Mouse (Mus musculus): Measurements from ENCODE around the gene Cryga. TPM values are rescaled to one million over a fixed set of nuclear protein-coding genes. Genes with fewer than 3 reads are reported as not detected.
"Not testable (repeated sequence)": the region's sequence is repeated elsewhere in the genome, so short reads cannot be mapped to it uniquely, and the experiment has no call there.

The Cryga gene
- total RNA-seq, 2 experiments from 2014 or later, result not detected

- DNase-seq (ENCODE audit: low spot score in 2 of 2), result no peak
Observed at GRCm38 (mm10) chr1:65091566-65091965, 11.6 kb downstream of the Cryga start.

- DNase-seq (ENCODE audit: low spot score in 2 of 2), result no peak
Observed at GRCm38 (mm10) chr1:65090370-65090769, 12.8 kb downstream of the Cryga start.

- no peak for DNase-seq (ENCODE audit: low spot score in 2 of 2)
Observed at GRCm38 (mm10) chr1:65088567-65089356, 14.4 kb downstream of the Cryga start.

GRCm38 (mm10) chr1:65082188-65082587, 21.0 kb downstream of the Cryga start, which contains the start of gene Crygb:
TSS of gene Crygb (minus strand) at chr1:65082288.
- no peak for DNase-seq (ENCODE audit: low spot score in 2 of 2)

GRCm38 (mm10) chr1:65075607-65076006, 27.6 kb downstream of the Cryga start:
- DNase-seq (ENCODE audit: low spot score in 2 of 2), result no peak

GRCm38 (mm10) chr1:65073589-65073988, 29.6 kb downstream of the Cryga start, which contains the start of gene Crygc:
TSS of gene Crygc (minus strand) at chr1:65073689.
- no peak for DNase-seq (ENCODE audit: low spot score in 2 of 2)

- no peak for DNase-seq (ENCODE audit: low spot score in 2 of 2)
Observed at GRCm38 (mm10) chr1:65067842-65068241, 35.3 kb downstream of the Cryga start.

GRCm38 (mm10) chr1:65064201-65064600, 39.0 kb downstream of the Cryga start:
- DNase-seq (ENCODE audit: low spot score in 2 of 2), result no peak

GRCm38 (mm10) chr1:65063352-65063751, 39.8 kb downstream of the Cryga start, which contains the start of gene Crygd:
TSS of gene Crygd (minus strand) at chr1:65063452.
- no peak for DNase-seq (ENCODE audit: low spot score in 2 of 2)

GRCm38 (mm10) chr1:65052140-65052539, 51.0 kb downstream of the Cryga start:
- no peak for DNase-seq (ENCODE audit: low spot score in 2 of 2)

GRCm38 (mm10) chr1:65051696-65052095, 51.5 kb downstream of the Cryga start:
- no peak for DNase-seq (ENCODE audit: low spot score in 2 of 2)

GRCm38 (mm10) chr1:65050952-65051351, 52.2 kb downstream of the Cryga start, which contains the start of gene Cryge:
TSS of gene Cryge (minus strand) at chr1:65051149.
- DNase-seq (ENCODE audit: low spot score in 2 of 2), result not testable (repeated sequence)

Other genes with a start within 250 kb of the Cryga start
- 10 to 100 TPM; 40.0 to 40.9 TPM for gene Plekhm3, start 146.5 kb downstream of the Cryga start, total RNA-seq (2021)
- not detected for gene Akr1cl, start 70.6 kb downstream of the Cryga start, total RNA-seq (2021)
- not detected for gene Cryge, start 52.2 kb downstream of the Cryga start, total RNA-seq (2021)
- not detected for gene Crygd, start 39.9 kb downstream of the Cryga start, total RNA-seq (2021)
- gene Crygc, start 29.7 kb downstream of the Cryga start, total RNA-seq (2021), result not detected
- not detected for gene Crygb, start 21.1 kb downstream of the Cryga start, total RNA-seq (2021)
- gene Gm28845, start 16.2 kb upstream of the Cryga start, total RNA-seq (2021), result under 1 TPM in 1 of 2 experiments, not detected in 1; 0.91 TPM
- 1 to 10 TPM; 5.6 to 6.7 TPM for gene D630023F18Rik, start 19.8 kb upstream of the Cryga start, total RNA-seq (2021)
- 10 to 100 TPM; 41.3 to 41.6 TPM for gene Idh1, start 83.1 kb upstream of the Cryga start, total RNA-seq (2021)
- gene Pikfyve, start 83.3 kb upstream of the Cryga start, total RNA-seq (2021), result 10 to 100 TPM; 44.3 to 47.5 TPM
- 1 to 10 TPM; 1.7 to 1.9 TPM for gene Pth2r, start 178.7 kb upstream of the Cryga start, total RNA-seq (2021)